Mouse (Mus musculus) adrenal gland, postnatal 4 days (tissue): Measurements from ENCODE around the gene Eml2. TPM values are rescaled to one million over a fixed set of nuclear protein-coding genes. Genes with fewer than 3 reads are reported as not detected.
"Not testable (repeated sequence)": the region's sequence is repeated elsewhere in the genome, so short reads cannot be mapped to it uniquely, and the experiment has no call there.

ENCODE experiments used
- DNase-seq, 2 experiments: peaks; one replicate each; pipeline ENCODE4 v3.0.0; 2021 to 2022; ENCODE audit warnings: low spot score in 2 of 2, mixed read lengths in 2 of 2
- long read RNA-seq, 2 experiments: library from polyadenylated mRNA; stranded (forward); transcript quantifications; one replicate each; pipeline ENCODE4 v2.0.0; 2021
- total RNA-seq, 2 experiments: library from RNA; stranded (reverse); gene quantifications; 2 replicates each; pipeline ENCODE4 v1.2.3; 2021

The Eml2 gene
- 10 to 100 TPM; 44.8 to 46.7 TPM for total RNA-seq
- long read RNA-seq, experiment 1, partial matches to known transcripts = 1 of 4 reads
- long read RNA-seq, experiment 1, other reads (novel, unspliced or antisense) = 2 of 4 reads
- long read RNA-seq, experiment 2, transcript Eml2-203 (19 exons, 2,255 nt) = major isoform, 11 of 24 reads
- long read RNA-seq, experiment 2, partial matches to known transcripts = 6 of 24 reads
- long read RNA-seq, experiment 2, other reads (novel, unspliced or antisense) = 6 of 24 reads

GRCm38 (mm10) chr7:19175708-19176515, at the start of gene Eml2:
Gene Eml2 (plus strand): TSS chr7:19176421.
- DNase-seq = no peak

- no peak for DNase-seq
These were observed 48.5 kb upstream of the Eml2 start for GRCm38 (mm10) chr7:19127744-19128143.

GRCm38 (mm10) chr7:19129396-19129795, 46.8 kb upstream of the Eml2 start:
- no peak for DNase-seq

- no peak for DNase-seq
These were observed 45.6 kb upstream of the Eml2 start for GRCm38 (mm10) chr7:19130657-19131056.

- DNase-seq = peak; percentile 92 to 98
These were observed 44.8 kb upstream of the Eml2 start for GRCm38 (mm10) chr7:19131324-19131848.

GRCm38 (mm10) chr7:19136168-19136567, 40.1 kb upstream of the Eml2 start:
- no peak for DNase-seq

GRCm38 (mm10) chr7:19136673-19137334, 39.4 kb upstream of the Eml2 start:
- no peak for DNase-seq

GRCm38 (mm10) chr7:19137380-19137779, 38.8 kb upstream of the Eml2 start:
- DNase-seq = no peak

GRCm38 (mm10) chr7:19146793-19147192, 29.4 kb upstream of the Eml2 start:
- no peak for DNase-seq

GRCm38 (mm10) chr7:19147497-19148045, 28.6 kb upstream of the Eml2 start:
- no peak for DNase-seq

- no peak for DNase-seq
These were observed 27.9 kb upstream of the Eml2 start for GRCm38 (mm10) chr7:19148180-19148874.

- peak; percentile 83 to 96 for DNase-seq
These were observed 27.2 kb upstream of the Eml2 start, which contains the start of gene Qpctl for GRCm38 (mm10) chr7:19148875-19149541. Gene Qpctl (minus strand): TSS chr7:19149291.

- peak; percentile 87 to 90 for DNase-seq
These were observed 26.6 kb upstream of the Eml2 start, which contains the start of gene Snrpd2 for GRCm38 (mm10) chr7:19149626-19150025. Gene Snrpd2 (plus strand): TSS chr7:19149722.

GRCm38 (mm10) chr7:19151121-19151520, 25.1 kb upstream of the Eml2 start:
- DNase-seq = not testable (repeated sequence)

GRCm38 (mm10) chr7:19154796-19155195, 21.4 kb upstream of the Eml2 start:
- DNase-seq = no peak

GRCm38 (mm10) chr7:19155825-19156475, 20.3 kb upstream of the Eml2 start:
- DNase-seq = no peak

GRCm38 (mm10) chr7:19157160-19157800, 18.9 kb upstream of the Eml2 start:
- DNase-seq = peak; percentile 82 to 83

- DNase-seq = no peak
These were observed 17.6 kb upstream of the Eml2 start for GRCm38 (mm10) chr7:19158601-19159000.

GRCm38 (mm10) chr7:19159411-19159810, 16.8 kb upstream of the Eml2 start:
- no peak for DNase-seq
